Mouse (Mus musculus) G1E (cell line): ENCODE data around the gene Hnrnpul2.

ENCODE experiments used
- CTCF ChIP-seq: IDR thresholded peaks from 2 replicates; pipeline ENCODE4 v1.5.1; 2012; ENCODE audit warnings: low read depth, low read length, inconsistent platforms, mixed read lengths
- GATA1 ChIP-seq: IDR thresholded peaks from 2 replicates; pipeline ENCODE4 v1.6.1; 2012; ENCODE audit warnings: borderline replicate concordance, low read length, inconsistent platforms, mixed read lengths
- GATA2 ChIP-seq: IDR thresholded peaks from 2 replicates; pipeline ENCODE4 v1.6.1; 2012; ENCODE audit warnings: low read depth, low read length, inconsistent platforms, borderline replicate concordance
- POLR2AphosphoS5 ChIP-seq: IDR thresholded peaks from 2 replicates; pipeline ENCODE4 v1.6.1; 2012; ENCODE audit warnings: low read depth, low read length, inconsistent platforms; ENCODE audit not compliant: insufficient replicate concordance
- TAL1 ChIP-seq: conservative IDR thresholded peaks from 2 replicates; pipeline ENCODE4 v1.6.1; 2012; ENCODE audit warnings: low read depth, low read length, inconsistent platforms, mixed read lengths

DNA sequence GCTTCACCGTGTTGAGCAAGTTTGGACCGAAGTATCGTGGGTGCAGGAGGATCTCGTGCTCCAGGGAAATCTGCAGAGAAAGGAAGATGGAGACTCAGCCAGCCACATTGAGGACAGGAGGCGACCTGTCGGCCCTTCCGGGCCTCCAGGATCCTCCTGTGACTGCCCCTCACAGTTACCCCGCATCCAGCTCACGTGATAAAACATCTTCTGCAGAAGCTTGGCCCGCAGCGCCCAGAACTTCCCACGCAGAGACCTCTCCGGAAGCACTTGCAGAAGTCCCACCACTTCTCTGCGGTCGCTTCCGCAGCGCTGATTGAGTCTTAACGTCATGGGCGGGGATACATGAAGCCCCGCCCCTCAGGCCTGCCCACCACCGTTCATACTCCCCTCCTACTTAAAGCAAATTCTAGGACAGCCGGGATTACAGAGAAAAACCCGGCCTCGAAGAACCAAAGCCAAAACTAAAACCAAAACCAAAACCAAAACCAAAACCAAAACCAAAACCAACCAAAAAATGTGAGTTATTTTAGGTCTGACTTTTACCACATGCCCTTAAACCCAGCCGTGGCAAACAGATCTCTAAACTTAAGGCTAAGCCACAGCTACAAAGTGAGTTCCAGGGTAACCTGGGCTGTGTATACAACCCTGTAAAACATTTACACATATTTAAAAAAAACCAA is 21.4 kb upstream of the Hnrnpul2 start, which contains the start of gene Polr2g:
- TF ChIP-seq CTCF (no peak), GATA1 (no peak), TAL1 (no peak), POLR2AphosphoS5 (0 out of 2 replicates have a peak, but pooled peaks have one; percentile 32), GATA2 (no peak)
